Mouse (Mus musculus): ENCODE measurements at regions not wholly inside any gene's neighbourhood (a gene's known extent, or its start where the extent isn't known, plus 50 kb on each side); places are given as distances from the start of the nearest gene placed in this dataset.

DNA sequence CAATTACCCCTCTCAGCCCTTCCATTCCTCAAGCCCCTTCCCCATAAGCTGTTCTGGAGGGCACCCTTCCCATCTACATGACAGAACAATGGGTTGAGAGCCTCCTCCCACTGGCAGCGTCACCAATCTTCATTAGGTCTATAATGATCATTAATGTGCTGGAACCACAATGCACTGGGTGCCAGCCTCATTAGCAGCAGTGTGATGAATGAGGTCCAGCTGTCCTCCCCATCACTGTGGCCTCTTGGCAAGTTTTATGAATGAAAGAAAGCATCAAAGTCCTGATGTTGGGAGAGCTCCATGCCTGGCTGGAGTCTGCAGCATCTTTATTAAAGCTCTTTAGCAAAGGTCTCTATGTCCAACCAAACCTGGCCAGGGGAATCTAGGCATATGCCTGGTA is 176.5 kb downstream of the Lpin1 start:
- TF ChIP-seq CTCF (conservative IDR thresholded peaks at IDR 0.05; ENCODE audit: low read length) (no peak), NANOG (IDR thresholded peaks at IDR 0.05; ENCODE audit: borderline replicate concordance, low read length) (no peak)
